Mouse (Mus musculus) adrenal gland, postnatal 25 days (tissue): ENCODE measurements at regions not wholly inside any gene's neighbourhood (a gene's known extent, or its start where the extent isn't known, plus 50 kb on each side); places are given as distances from the start of the nearest gene placed in this dataset.

Source experiments
- DNase-seq: peaks from one replicate; pipeline ENCODE4 v3.0.0; 2021; ENCODE audit warnings: mixed read lengths

DNA sequence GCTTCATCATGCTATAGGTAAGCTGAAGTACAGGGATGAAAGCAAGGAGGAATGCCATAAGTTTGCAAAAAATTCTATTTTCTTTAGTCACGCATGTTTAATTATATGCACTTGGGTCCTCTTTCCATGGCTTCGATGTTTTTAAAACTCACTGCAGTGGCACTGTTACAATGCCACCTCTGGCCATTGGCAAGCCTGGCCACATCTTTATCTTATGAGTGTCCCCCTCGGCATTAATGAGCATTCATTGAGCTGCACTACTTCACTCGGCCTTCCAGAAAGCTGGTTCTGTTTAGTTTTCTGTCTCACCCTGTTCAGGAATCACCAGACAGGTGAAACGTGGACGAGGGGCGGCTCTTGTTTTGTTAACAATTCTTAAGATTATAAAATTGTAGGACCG, 79.7 kb upstream of the Dnajc24 start:
- no peak for DNase-seq

DNA sequence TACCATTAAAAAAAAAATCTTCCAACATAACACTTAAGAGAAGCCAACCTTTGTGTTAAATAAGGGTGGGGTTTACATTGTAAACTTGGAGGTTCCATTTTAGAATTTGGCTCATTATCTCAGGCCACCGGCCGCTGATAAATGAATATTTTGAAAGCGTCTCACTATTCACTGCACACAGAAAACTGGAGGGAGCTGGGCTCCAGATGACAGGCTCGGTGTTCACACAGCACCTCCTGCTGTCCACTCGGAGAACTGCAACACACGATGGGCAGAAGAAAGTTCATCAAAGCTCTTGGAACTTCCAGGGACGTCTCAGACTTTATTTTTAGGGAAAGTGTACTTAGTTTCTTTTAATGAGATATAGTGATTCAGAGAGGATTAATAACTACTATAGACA, 78.6 kb upstream of the Dnajc24 start:
- DNase-seq: peak; percentile 73

DNA sequence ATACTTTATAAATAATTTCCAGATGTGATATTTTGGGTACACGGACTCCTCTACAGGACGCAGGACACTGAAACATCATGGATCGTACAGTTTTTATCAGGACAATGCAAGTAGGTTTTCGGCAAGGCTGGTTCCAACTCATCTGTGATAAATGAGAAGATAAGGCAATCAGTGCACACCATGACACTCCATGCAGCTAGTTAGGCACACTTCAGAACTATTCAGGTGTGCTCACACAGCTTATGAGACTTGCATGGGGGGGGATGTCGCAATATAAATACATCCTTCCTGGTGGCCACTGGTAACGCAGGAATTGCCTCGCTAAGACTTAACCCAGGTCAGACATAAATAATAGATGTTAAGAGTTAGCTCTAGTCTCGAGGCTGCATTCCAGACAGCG, 77.3 kb upstream of the Dnajc24 start:
- DNase-seq: no peak

DNA sequence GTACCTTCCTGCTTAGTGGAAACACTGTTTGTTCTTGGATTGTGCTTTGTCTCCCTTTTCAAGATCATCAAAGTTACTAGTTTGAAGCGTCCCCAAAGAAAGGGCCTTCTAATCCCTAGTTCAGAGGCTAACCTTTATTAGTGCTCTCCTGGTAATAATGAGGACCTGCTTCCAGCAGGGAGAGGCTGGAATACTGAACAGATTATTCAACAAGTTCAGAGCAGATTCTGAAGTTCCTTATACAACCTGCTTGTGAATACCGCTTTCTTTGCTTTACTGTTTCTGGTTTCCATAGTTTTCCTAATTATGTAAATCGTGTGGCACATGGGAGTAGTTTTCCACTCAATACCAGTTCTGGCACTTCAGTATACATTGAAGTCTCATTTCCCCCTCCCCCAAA, 75.2 kb upstream of the Dnajc24 start:
- no peak for DNase-seq

DNA sequence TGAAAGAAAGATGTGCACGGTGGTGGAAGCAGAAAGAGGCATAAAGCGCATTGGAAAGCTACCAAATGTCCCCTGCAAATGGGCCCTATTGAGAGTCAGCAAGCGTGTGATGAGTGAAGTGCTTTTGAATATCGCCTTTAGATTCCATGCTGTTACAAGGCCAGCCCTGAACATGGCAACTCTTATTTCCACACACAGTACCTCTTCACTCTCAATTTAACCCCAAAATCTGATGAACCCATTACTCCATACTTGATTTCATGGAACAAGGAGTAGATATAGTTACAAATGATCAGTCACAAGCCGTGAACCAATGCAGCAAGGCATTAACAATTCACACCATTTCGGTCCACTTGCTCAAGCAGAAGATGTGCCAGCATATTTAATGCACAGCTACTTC, 71.1 kb upstream of the Dnajc24 start:
- no peak for DNase-seq

DNA sequence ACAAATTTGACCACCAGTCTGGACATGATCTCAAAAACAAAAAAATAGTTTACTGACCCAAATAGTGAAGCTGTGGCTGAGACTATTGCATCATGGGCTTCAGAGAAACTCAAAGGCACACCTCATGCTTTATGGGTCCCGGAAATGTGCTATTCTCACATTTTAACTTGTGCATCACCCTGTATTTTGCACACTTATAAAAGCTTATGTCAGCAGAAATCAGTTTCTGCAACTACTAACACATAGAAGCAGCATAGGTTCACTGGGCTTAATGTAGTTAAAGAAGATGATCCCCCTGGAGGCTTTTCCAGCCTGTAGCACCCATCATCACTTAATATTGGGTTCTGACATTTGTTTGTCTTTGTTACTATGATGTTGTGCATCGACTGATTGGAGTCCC, 61.0 kb upstream of the Dnajc24 start:
- DNase-seq: no peak
